Mouse (Mus musculus): ENCODE measurements at regions not wholly inside any gene's neighbourhood (a gene's known extent, or its start where the extent isn't known, plus 50 kb on each side); places are given as distances from the start of the nearest gene placed in this dataset.
"Not testable (repeated sequence)": the region's sequence is repeated elsewhere in the genome, so short reads cannot be mapped to it uniquely, and the experiment has no call there.

GRCm38 (mm10) chr6:103809986-103810341 lies 299.6 kb downstream of the Chl1 start:
- DNase-seq, result no peak

GRCm38 (mm10) chr6:103810342-103811001 lies 300.1 kb downstream of the Chl1 start:
- DNase-seq, result no peak

- DNase-seq, result not testable (repeated sequence)
Observed at GRCm38 (mm10) chr6:103816396-103816795, 306.0 kb downstream of the Chl1 start.

GRCm38 (mm10) chr6:103826042-103826441 lies 315.7 kb downstream of the Chl1 start:
- DNase-seq, result no peak

- no peak for DNase-seq
Observed at GRCm38 (mm10) chr6:103827623-103828022, 317.2 kb downstream of the Chl1 start.

GRCm38 (mm10) chr6:103828866-103829265 lies 318.5 kb downstream of the Chl1 start:
- no peak for DNase-seq

GRCm38 (mm10) chr6:103832301-103832700 lies 321.9 kb downstream of the Chl1 start:
- DNase-seq, result no peak

- no peak for DNase-seq
Observed at GRCm38 (mm10) chr6:103832808-103833207, 322.4 kb downstream of the Chl1 start.

- peak; percentile 30 for DNase-seq
Observed at GRCm38 (mm10) chr6:103833501-103834132, 323.2 kb downstream of the Chl1 start.

GRCm38 (mm10) chr6:103834726-103835229 lies 324.4 kb downstream of the Chl1 start:
- no peak for DNase-seq

- no peak for DNase-seq
Observed at GRCm38 (mm10) chr6:103859787-103860186, 349.4 kb downstream of the Chl1 start.

GRCm38 (mm10) chr6:103893455-103893854 lies 383.1 kb downstream of the Chl1 start:
- DNase-seq, result no peak

GRCm38 (mm10) chr6:103924504-103924903 lies 414.1 kb downstream of the Chl1 start:
- DNase-seq, result no peak

GRCm38 (mm10) chr6:103927094-103927493 lies 416.7 kb downstream of the Chl1 start:
- no peak for DNase-seq

GRCm38 (mm10) chr6:103940345-103940744 lies 430.0 kb downstream of the Chl1 start:
- no peak for DNase-seq

- no peak for DNase-seq
Observed at GRCm38 (mm10) chr6:103944361-103944760, 434.0 kb downstream of the Chl1 start.

- DNase-seq, result no peak
Observed at GRCm38 (mm10) chr6:103947474-103947873, 437.1 kb downstream of the Chl1 start.

GRCm38 (mm10) chr6:103953134-103953771 lies 442.9 kb downstream of the Chl1 start:
- DNase-seq, result no peak

- no peak for DNase-seq
Observed at GRCm38 (mm10) chr6:103959002-103959401, 448.6 kb downstream of the Chl1 start.

- no peak for DNase-seq
Observed at GRCm38 (mm10) chr6:103967811-103968420, 457.5 kb downstream of the Chl1 start.

- no peak for DNase-seq
Observed at GRCm38 (mm10) chr6:103999186-103999585, 488.8 kb downstream of the Chl1 start.

GRCm38 (mm10) chr6:104028439-104029091 lies 464.0 kb upstream of the Cntn6 start:
- peak; percentile 79 for DNase-seq

- no peak for DNase-seq
Observed at GRCm38 (mm10) chr6:104038853-104039252, 453.7 kb upstream of the Cntn6 start.
